Mouse (Mus musculus) midbrain, embryonic 14.5 days (tissue): ENCODE measurements around the gene Mthfd1. TPM values are rescaled to one million over a fixed set of nuclear protein-coding genes. Genes with fewer than 3 reads are reported as not detected.

Experiments used
- ATAC-seq: fragments of 200-750 bp; cut with Nextera tagmentation; 2 replicates; pipeline ENCODE4 v1.8.0; 2017; ENCODE audit warnings: moderate number of reproducible peaks, moderate library complexity; ENCODE audit not compliant: low FRiP score, low TSS enrichment
- DNase-seq: peaks from one replicate; pipeline ENCODE4 v3.0.0-alpha.2; 2015
- H3K27ac ChIP-seq: fragments of 300-500 bp; sonication (generic); replicated peaks from 2 replicates; pipeline ENCODE4 v1.5.1; 2014; ENCODE audit warnings: mild to moderate bottlenecking, low read depth, low read length, moderate library complexity
- H3K27me3 ChIP-seq: fragments of 300-500 bp; sonication (generic); 2 replicates; pipeline ENCODE4 v1.6.1; 2014; ENCODE audit warnings: low read length, control low read depth, mixed read lengths; ENCODE audit not compliant: control insufficient read depth, insufficient read depth
- H3K36me3 ChIP-seq: fragments of 300-500 bp; sonication (generic); 2 replicates; pipeline ENCODE4 v1.6.1; 2014; ENCODE audit warnings: low read length, control low read depth; ENCODE audit not compliant: control insufficient read depth, insufficient read depth
- H3K4me1 ChIP-seq: fragments of 300-500 bp; sonication (generic); 2 replicates; pipeline ENCODE4 v1.6.1; 2014; ENCODE audit warnings: mild to moderate bottlenecking, antibody characterized with exemption, low read length, control low read depth; ENCODE audit not compliant: control insufficient read depth, insufficient read depth
- H3K4me2 ChIP-seq: fragments of 300-500 bp; sonication (generic); 2 replicates; pipeline ENCODE4 v1.6.1; 2014; ENCODE audit warnings: mild to moderate bottlenecking, low read length, moderate library complexity
- H3K4me3 ChIP-seq: fragments of 300-500 bp; sonication (generic); replicated peaks from 2 replicates; pipeline ENCODE4 v1.5.1; 2014; ENCODE audit warnings: low read depth, low read length
- H3K9ac ChIP-seq: fragments of 300-500 bp; sonication (generic); replicated peaks from 2 replicates; pipeline ENCODE4 v1.6.1; 2014; ENCODE audit warnings: mild to moderate bottlenecking, low read length, moderate library complexity
- H3K9me3 ChIP-seq: fragments of 300-500 bp; sonication (generic); 2 replicates; pipeline ENCODE4 v1.6.1; 2016; ENCODE audit warnings: low read length, control low read depth, mixed read lengths; ENCODE audit not compliant: control insufficient read depth
- WGBS: fragments of 180-500 bp; shearing (Covaris S2); extraction: QIAGEN DNeasy Blood & Tissue Kit; methylation state at CpG from one replicate; pipeline ENCODE4 v1.1.7; 2014; 5-methylcytosine and 5-hydroxymethylcytosine counted together
- polyA plus RNA-seq: library from polyadenylated mRNA; unstranded; fragments of >200 nt; fragmentation: Nextera tagmentation; extraction: Ambion mirVana; gene quantifications from 2 replicates; pipeline ENCODE4 v1.2.1, GENCODE M21; 2014

Gene Mthfd1
- polyA plus RNA-seq, 1 experiment from 2014 or later, result 35.1 TPM

GRCm38 (mm10) chr12:76266875-76267274, 11.8 kb downstream of the Mthfd1 start:
- no peaks in the 10 kb centered on the region for H3K27me3 ChIP-seq
- H3K9ac ChIP-seq, result no peak overlapping the region
- 74% methylated on average over 9 of the region's 9 CpGs for WGBS
- no peaks in the 10 kb centered on the region for H3K9me3 ChIP-seq
- no peaks in the 10 kb centered on the region for H3K4me1 ChIP-seq
- no peak overlapping the region for H3K27ac ChIP-seq
- H3K4me2 ChIP-seq, result no peak overlapping the region
- no peak; the same call in 1 of the 2 replicates for ATAC-seq
- no peaks in the 10 kb centered on the region for H3K36me3 ChIP-seq
- DNase-seq, result peak; percentile 72
- no peak overlapping the region for H3K4me3 ChIP-seq

- no peak overlapping the region for H3K27ac ChIP-seq
- H3K27me3 ChIP-seq, result no peaks in the 10 kb centered on the region
- DNase-seq, result no peak
- no peaks in the 10 kb centered on the region for H3K4me1 ChIP-seq
- H3K9me3 ChIP-seq, result no peaks in the 10 kb centered on the region
- no peak for ATAC-seq
- no peak overlapping the region for H3K4me2 ChIP-seq
- no peaks in the 10 kb centered on the region for H3K36me3 ChIP-seq
- no peak overlapping the region for H3K9ac ChIP-seq
- whole genome bisulfite sequencing, result 87% methylated on average over 10 of the region's 10 CpGs
- no peak overlapping the region for H3K4me3 ChIP-seq
Measured at GRCm38 (mm10) chr12:76268686-76269085, 13.6 kb downstream of the Mthfd1 start.

GRCm38 (mm10) chr12:76269196-76269595, 14.1 kb downstream of the Mthfd1 start:
- WGBS, result 77% methylated on average over 7 of the region's 7 CpGs
- Histone ChIP-seq H3K36me3 (no peaks in the 10 kb centered on the region), H3K4me3 (no peak overlapping the region), H3K4me2 (no peak overlapping the region), H3K27me3 (no peaks in the 10 kb centered on the region), H3K9ac (no peak overlapping the region), H3K4me1 (no peaks in the 10 kb centered on the region), H3K27ac (no peak overlapping the region), H3K9me3 (no peaks in the 10 kb centered on the region)
- ATAC-seq, result no peak
- DNase-seq, result no peak

GRCm38 (mm10) chr12:76271516-76271915, 16.4 kb downstream of the Mthfd1 start:
- Histone ChIP-seq H3K9me3 (no peaks in the 10 kb centered on the region), H3K4me1 (no peaks in the 10 kb centered on the region), H3K9ac (no peak overlapping the region), H3K27me3 (no peaks in the 10 kb centered on the region), H3K27ac (no peak overlapping the region), H3K4me3 (no peak overlapping the region), H3K36me3 (no peaks in the 10 kb centered on the region), H3K4me2 (no peak overlapping the region)
- no peak for ATAC-seq
- WGBS, result 91% methylated on average over 6 of the region's 6 CpGs
- DNase-seq, result no peak

GRCm38 (mm10) chr12:76272610-76273524, 17.8 kb downstream of the Mthfd1 start:
- no peaks in the 10 kb centered on the region for H3K27me3 ChIP-seq
- no peaks in the 10 kb centered on the region for H3K9me3 ChIP-seq
- no peak overlapping the region for H3K4me2 ChIP-seq
- 94% methylated on average over 10 of the region's 10 CpGs for WGBS
- DNase-seq (no peak), ATAC-seq (no peak)
- H3K4me1 ChIP-seq, result no peaks in the 10 kb centered on the region
- no peak overlapping the region for H3K27ac ChIP-seq
- H3K4me3 ChIP-seq, result no peak overlapping the region
- no peak overlapping the region for H3K9ac ChIP-seq
- no peaks in the 10 kb centered on the region for H3K36me3 ChIP-seq

GRCm38 (mm10) chr12:76278209-76278608, 23.1 kb downstream of the Mthfd1 start:
- Histone ChIP-seq H3K4me2 (no peak overlapping the region), H3K9me3 (no peaks in the 10 kb centered on the region), H3K4me3 (no peak overlapping the region), H3K9ac (no peak overlapping the region), H3K36me3 (peaks cover 11% of the 10 kb centered on the region), H3K27ac (no peak overlapping the region), H3K27me3 (no peaks in the 10 kb centered on the region), H3K4me1 (no peaks in the 10 kb centered on the region)
- no peak for DNase-seq
- no peak for ATAC-seq
- 77% methylated on average over 6 of the region's 6 CpGs for WGBS

- whole genome bisulfite sequencing, result 90% methylated on average over 9 of the region's 9 CpGs
- H3K36me3 ChIP-seq, result peaks cover 14% of the 10 kb centered on the region
Measured at GRCm38 (mm10) chr12:76280556-76280955, 25.5 kb downstream of the Mthfd1 start.

GRCm38 (mm10) chr12:76281111-76281660, 26.1 kb downstream of the Mthfd1 start:
- Histone ChIP-seq H3K9ac (no peak overlapping the region), H3K4me1 (no peaks in the 10 kb centered on the region), H3K36me3 (peaks cover 14% of the 10 kb centered on the region), H3K4me2 (no peak overlapping the region), H3K9me3 (no peaks in the 10 kb centered on the region), H3K27ac (no peak overlapping the region), H3K27me3 (no peaks in the 10 kb centered on the region), H3K4me3 (no peak overlapping the region)
- 91% methylated on average over 2 of the region's 2 CpGs for WGBS
- ATAC-seq (no peak), DNase-seq (no peak)

More at GRCm38 (mm10) chr12:76280556-76280955, 25.5 kb downstream of the Mthfd1 start:
- Histone ChIP-seq H3K4me2 (no peak overlapping the region), H3K9ac (no peak overlapping the region), H3K4me3 (no peak overlapping the region), H3K4me1 (no peaks in the 10 kb centered on the region), H3K27me3 (no peaks in the 10 kb centered on the region), H3K27ac (no peak overlapping the region), H3K9me3 (no peaks in the 10 kb centered on the region)
- ATAC-seq (no peak), DNase-seq (no peak)

GRCm38 (mm10) chr12:76282132-76282531, 27.0 kb downstream of the Mthfd1 start:
- Histone ChIP-seq H3K9ac (no peak overlapping the region), H3K27me3 (no peaks in the 10 kb centered on the region), H3K36me3 (peaks cover 14% of the 10 kb centered on the region), H3K4me1 (peaks cover under 1% of the 10 kb centered on the region; the same call in 1 of the 2 replicates), H3K27ac (no peak overlapping the region), H3K9me3 (no peaks in the 10 kb centered on the region), H3K4me3 (no peak overlapping the region), H3K4me2 (no peak overlapping the region)
- no peak for ATAC-seq
- 44% methylated on average over 4 of the region's 4 CpGs for WGBS
- peak; percentile 58 for DNase-seq
